Mouse (Mus musculus): ENCODE data around the gene Myo18b.
A peak's percentile ranks its signal among the peaks of the same experiment; 100 is the strongest.

Gene Myo18b

DNA sequence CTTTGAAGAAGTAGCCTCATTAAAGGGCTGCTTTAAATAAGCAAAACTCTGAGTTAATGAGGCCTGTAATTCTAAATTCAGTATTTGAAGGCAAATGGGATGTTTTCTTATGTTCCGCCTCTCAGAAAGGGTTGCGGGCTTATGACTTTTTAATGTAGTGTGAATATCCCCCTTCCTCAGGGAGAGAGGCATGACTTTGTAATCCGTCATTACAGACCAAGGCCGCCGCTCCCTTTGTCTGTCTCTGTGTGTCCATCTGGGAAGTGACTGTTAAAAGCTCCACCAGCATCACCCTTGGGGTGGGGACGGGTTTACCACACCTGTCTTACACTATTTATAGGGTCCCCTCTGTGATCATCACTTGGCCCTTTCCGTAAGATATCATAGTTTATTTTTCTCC lies 100.1 kb downstream of the Myo18b start:
- no peak for DNase-seq

DNA sequence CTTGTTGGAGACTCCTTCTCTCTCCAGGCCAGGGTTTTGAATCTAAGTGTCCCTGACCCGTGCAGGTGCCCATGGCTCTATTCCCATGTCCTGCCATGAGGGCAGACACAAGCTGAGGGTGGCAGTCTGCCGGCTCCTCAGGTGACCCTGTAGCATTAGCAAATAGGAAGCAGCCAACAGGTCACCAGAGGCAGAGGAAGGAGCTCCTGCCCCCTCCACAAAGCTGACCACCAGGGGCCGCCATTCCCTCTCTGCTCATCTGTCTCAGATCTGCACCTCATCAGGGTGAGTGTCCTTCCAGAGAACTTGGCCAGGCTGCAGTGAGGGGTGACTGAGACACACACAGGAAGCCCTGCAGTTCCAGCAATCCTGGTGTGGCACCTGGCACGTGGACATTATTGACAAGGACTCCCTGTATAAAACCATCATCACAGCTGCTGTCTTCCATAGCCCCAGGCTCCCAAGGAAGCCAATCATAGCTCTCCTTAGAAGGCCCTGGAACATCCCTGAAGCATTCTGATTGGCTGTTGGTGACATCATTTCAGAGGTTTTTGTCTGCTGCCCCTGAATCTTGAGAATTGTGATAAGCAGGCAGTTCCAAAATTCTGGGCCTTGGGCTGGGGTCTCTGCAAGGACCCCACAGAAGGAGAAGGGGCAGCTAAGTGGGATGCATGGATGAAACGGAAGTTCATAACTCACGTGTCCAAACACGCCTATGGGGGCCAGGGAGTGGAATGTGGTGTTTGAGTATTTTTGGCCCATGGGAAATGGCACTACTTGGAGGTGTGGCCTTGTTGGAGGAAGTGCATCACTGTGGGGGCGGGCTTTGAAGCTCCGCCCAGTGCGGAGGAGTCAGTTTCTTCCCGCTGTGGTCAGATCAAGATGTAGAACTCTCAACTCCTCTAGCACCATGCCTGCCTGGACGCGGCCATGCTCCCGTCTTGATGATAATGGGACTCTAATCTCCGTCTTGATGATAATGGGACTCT lies 104.1 kb downstream of the Myo18b start:
- no peak for DNase-seq

DNA sequence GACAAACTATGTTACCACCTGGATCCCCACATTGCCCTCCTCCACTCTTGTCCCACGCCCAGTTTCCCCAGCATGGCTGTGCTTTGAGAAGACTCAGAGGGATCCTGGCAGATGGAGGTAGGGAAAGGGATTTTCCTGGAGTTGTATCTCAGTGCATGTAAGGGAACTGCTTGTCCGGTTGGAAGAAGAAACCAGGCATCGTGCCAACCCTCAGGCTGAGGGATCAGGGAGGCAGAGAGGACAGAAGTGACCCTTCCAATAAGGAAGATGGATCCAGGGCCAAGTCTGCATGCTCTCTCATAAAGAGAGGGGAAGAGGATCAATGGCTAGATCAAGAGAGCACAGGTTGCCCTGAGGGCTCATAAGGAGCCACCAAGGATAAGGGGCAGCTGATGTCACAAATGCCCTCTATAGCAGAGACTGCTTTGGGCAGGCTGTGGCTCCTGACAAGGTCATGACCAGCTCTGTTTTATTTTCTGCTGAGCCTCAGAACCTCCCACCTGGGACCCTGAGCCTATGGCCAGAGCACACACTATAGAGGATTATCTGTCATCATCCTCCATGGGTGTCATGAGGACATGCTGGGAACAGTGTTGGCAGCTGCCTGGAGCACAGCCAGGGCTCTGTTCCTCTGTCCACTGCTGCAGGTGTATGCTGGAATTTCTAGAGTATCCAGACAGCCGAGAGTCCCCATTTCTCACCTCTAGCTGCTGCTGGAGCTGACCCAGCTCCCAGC lies 105.6 kb downstream of the Myo18b start:
- DNase-seq: no peak

DNA sequence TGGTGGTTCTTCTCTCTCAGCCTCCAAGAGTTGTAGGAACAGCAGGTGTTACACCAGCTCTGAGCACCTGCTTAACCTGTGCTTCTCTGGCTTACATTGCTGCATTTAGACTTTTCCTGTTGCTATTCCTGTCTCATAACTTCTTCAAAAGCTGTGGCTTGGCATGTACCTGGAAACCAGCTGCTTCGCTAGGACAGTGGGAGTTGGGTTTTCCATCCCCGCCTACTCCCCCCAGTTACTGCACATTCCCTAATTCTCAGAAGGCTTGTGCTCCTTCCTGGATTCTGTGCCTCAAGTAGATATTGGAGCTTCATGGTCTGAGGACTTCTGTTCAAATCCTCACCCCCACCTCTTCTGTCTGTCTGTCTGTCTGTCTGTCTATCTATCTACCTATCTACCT lies 107.7 kb downstream of the Myo18b start:
- DNase-seq: no peak

DNA sequence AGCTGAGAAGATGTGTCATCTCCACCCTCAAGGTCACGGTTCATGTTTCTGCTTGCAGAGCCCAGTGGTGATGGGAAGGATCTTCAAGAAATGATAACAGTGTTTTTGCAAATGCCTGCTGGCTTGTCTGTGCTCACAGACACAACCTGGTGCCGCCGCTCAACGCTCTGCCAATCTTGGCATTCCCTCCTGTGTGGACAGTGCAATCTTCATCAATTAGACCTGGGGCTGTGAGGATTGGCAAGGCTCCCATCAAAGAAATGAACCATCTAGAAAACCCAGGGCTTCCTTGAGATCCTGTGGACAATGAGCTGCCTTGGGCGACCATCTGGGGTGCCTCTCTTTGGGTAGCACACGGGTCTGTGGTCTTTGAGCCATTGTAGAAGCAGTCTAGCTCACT lies 109.4 kb downstream of the Myo18b start:
- DNase-seq: no peak

DNA sequence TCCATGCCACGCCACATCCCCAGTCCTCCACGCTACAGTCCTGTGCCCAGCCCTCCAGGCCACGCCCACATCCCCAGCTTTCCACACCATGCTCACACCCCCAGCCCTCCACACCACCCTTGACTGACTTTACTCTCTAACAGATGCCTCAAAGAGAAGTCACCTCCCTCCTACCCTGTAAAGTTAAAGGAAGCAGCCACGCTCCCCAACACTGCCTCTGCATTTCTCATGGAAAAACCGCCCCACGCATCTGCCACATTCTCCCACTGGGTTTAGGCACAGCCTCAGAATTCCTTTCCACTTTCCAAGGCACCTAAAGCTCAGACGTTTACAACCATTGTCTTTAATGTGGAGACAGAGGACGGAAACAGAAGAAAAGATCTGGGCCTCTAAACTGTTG lies 110.1 kb downstream of the Myo18b start:
- DNase-seq: no peak

DNA sequence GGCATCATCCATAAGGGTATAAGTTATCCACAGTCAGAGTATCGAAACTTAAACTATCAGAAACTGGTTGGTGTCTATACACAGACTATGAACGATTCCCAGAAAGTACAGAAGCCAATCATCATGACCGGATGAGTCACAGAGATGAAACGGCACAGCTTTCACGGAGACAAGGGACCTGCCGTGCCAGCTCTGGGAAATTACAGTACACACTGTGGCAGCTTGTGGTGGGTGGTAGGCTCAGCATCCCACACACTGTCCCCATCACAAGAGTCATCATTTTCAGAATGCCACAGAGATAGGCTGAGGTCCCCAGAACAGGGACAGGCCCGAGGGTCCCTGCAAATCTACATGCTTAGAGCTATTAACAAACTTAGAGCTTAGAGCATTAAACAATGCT lies 114.4 kb downstream of the Myo18b start:
- no peak for DNase-seq

DNA sequence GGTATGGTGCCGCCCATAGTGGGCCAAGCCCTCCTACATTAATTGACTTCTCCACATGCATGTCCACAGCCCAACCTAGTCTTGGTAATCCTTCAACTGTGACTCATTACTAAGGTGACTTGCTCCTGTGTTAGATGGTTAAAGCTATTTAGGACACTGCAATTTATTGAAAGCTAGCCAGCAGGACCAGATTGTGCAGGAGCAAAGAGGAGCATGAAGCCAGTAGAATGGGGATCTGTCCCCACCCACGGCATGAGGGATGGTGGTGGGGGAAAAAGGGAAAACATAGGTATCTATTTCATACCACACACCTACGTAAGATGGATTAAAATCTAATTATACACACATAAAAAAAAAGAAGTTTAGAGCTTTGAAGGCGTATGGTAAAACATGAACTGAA lies 114.9 kb downstream of the Myo18b start:
- no peak for DNase-seq

DNA sequence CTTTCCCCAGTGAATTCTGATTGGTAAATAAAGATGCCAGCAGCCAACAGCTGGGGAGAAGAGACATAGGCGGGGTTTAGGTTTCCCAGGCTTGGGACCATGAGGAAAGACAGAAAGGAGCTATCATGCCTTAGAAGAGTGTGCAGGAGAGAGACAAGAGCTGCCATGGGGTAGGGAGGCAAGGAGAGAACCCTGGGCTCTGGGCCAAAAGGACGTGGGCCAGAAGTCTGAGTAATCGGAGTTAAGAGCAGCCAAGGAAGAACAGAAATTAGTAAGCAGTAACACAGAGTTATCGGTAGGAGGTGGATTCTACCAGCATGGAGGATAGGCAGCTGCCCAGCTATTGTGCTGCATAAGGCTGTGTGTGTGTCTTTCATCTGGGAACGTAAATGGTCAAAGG lies 115.8 kb downstream of the Myo18b start:
- peak; percentile 8 for DNase-seq

DNA sequence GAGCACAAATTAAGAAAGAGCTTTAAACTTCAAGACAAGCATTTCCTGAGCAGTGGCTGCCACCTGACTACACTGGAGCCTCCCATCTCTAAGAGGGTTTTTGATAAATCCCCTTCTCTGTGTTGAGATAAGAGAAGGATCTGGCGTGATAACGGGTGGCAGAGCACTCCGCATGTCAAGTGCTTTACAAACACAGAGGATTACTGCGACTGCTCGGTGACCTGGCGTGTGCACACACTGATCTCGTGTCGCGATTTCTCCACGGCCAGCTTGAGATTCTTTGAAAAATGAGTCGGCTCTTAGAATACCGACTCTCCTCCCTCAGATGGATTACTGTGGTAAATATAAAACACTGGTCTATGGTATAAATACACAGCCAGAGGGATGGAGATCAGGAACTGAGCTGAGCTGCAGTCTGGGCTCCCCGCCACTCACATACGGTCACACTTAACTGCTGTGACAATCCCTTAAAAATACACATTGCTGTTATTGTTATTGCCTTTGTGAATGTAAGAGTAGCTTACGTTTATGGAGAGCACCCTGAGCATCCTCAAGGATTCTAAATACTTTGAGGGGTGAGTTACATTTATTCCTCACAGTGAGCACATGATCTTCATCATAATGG lies 119.3 kb downstream of the Myo18b start:
- no peak for DNase-seq

DNA sequence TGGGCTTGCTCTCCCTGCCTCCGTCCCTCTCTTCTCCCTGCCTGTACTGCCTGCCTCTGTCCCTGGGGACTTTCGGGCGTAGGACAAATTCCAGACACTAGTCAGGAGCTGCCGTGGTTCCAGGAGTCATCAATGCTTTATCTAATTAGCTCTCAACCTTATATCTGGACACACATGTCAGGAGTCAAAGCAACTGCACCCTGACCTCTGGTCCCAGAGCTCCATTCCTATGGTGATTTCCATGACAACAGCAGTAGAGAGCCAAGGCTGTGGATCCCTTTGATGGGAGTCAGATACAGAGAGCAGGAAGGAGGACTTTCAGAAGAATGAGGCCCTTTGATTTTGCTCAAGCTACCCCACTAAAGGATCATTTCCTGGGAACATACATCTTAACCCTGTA lies 122.7 kb downstream of the Myo18b start:
- no peak for DNase-seq

DNA sequence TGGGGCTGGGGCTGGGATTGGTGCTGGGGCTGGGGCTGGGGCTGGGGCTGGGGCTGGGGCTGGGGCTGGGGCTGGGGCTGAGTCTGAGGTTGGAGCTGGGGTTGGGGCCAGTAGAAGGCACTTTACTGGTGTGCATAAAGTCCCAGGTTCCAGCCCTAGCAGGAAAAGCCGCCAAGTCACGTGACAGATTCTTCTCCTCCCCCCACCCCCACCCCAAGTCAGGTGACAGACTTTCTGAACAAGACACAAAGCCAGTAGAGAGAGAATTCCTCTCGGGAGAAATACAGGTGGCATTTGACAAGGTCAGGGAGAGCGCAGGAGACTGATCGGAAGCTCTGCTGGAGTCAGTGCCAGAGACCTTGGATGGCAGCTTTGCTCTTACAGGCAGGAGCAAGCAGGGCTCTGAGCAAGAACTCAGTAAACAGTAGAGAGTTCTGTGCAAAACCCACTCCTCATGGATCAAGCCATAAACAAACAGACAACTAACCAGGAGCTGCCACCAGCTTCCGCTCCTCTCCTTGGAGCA lies 124.7 kb downstream of the Myo18b start:
- DNase-seq: no peak

DNA sequence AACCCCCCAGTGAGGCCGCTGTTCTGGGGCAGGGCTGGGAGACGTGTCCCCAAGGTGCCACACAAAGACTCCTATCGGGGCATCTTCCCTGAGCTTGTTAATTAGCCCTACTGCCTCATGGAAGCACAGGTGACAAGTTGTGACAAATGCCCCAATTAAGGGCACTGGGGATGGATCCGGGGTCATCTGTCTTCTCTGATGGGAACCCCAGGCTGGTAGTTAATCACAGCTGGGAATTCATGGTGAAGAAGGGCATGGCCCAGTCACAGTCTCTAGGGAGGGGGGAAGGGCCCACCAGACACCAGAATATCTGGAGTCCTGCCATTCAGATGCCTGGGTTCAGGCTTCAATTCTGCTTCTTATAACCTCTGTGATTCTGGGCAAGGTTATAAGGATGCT lies 126.4 kb downstream of the Myo18b start:
- no peak for DNase-seq

DNA sequence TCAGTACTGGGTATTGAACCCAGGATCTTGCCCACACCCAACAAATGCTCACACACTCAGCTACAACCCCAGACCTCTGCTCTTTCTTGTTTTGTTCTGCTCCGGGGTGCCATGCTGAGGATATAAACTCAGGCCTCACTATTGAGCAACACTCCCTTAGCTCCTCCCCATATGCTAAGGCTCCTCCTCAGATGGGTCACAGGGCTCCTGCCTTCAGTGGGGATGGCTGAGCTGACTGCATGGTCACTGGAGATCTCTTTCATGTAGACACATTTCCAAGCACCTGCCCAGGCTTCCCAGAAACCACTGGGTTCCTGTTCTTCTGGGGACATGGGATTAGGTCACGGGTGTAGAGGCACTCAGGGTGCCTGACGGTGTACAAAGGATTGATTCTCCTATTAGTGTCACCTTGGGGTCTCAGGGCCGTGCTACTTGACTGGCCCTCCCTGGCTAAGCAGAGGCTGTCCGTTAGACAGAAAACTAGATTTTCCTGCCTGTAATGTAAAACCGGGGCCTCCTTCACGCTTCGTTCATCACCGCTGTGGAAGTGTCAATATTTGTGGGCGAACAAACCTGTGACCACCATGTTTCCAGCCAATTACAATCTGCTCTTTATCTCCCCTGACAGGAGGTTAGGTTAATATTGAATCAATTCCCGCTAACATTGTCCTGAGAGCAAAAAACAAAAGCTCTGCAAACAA lies 127.0 kb downstream of the Myo18b start:
- no peak for DNase-seq

DNA sequence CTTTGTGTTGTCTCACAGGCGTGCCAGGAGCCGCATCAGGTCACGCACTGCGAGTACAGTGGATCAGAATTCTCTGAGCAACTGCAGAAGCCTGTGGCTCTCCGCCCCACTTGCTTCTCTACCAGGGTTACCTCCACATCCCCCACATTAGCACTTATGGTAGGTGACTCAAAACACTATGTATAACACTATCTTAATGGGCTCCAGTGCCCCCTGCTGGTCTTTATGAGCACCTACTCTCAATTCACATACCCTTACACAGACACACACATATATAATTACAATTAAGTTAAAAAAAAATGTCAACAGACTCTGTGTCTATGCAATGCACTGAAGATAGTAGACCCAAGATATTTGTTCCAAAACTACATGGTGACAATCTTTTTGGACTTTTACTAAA lies 127.6 kb downstream of the Myo18b start:
- DNase-seq: no peak

DNA sequence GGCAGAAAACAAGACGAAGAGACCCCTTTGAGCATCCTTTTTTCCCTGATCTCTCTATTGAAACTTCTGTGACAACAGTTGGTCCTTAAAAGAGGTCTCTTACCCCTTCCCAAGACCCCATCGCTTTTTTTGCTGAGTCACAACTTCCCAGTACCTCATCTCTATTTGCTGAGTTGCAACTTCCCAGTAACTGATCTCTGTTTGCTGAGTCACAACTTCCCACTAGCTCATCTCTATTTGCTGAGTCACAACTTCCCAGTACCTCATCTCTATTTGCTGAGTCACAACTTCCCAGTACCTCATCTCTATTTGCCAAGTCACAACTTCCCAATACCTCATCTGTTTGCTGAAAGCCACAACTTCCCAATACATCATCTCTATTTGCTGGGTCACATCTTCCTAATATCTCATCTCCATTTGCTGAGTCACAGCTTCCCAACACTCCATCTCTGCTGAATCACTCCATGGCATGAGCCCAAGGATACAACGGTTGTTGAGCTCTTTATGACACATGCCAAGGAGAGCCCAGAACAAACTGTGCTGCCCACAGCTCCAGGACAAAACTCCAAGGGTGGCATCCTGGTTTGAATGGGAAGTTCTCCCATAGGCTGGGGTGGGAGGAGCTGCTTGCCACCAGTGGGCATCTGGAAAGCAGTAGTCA lies 134.6 kb downstream of the Myo18b start:
- no peak for DNase-seq

DNA sequence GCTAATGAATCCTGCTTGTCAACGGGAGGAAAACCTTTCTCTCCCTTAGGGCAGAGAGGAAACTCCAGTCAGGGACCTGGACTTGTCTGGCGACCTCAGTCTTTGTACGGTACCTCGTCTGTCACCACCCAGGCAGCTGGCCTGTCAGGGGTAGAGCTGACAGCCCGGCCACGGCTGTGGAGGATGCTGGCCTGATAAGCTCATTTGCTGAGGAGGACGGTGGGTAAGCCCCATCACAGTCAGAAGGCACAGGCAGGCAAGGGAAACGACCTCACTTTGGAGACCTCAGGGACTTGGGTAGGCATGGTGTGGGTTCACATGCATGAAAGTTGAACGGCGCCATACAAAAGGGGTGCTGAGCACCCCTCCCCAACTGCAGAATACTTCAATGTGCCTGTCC lies 140.6 kb downstream of the Myo18b start:
- DNase-seq: no peak

DNA sequence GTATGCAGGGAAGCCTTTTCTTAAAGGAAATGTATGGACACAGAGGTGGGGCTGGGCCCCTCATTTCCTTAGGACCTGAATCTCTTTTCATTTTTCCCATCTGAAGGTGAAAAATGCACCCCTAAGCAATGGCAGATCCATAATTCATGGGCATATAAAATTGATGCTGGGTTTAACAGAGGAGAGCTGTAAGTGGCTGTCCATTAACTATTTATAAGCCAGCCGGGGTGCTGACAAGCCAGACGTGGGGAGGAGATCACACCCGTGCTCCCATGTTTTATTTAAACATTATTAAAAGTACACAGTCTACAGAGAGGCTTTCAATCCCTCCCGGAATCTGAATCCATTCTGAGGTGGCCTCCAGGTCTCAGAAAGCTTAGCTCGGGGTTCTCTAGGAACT lies 146.5 kb downstream of the Myo18b start:
- DNase-seq: no peak

DNA sequence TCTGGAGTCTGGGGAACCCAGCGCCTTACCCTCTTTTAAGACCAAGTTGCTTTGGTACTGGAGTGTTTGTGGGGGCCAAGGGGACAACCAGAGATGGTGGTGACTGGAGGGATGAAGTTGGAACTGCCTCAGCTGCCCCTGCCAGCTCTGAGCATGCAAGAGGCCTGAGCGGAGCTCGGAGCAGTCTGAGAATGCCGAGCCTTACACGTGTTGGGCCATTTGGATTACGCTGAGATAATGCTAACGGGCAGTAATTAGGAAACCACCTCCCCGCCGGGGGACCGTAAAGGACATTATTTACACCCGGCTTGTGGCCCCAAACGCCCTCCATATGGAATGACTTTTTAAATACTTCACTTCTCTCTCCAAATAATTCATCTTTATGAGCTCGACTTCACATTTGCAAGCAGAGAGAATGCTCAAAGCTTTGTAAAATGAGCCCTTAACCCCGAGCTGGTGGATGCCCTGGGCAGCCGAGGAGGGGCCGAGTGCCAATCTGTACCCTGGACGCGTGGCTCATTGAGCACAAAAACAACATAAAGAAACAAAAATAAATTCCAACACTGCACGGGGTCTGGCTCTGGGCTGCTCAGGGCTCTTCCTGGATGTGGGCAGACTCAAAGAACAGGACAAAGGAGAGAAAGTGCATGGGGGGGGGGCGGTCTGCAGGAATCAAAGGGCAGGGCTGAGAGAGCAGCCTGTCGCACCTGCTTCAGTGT lies 148.0 kb downstream of the Myo18b start:
- no peak for DNase-seq

DNA sequence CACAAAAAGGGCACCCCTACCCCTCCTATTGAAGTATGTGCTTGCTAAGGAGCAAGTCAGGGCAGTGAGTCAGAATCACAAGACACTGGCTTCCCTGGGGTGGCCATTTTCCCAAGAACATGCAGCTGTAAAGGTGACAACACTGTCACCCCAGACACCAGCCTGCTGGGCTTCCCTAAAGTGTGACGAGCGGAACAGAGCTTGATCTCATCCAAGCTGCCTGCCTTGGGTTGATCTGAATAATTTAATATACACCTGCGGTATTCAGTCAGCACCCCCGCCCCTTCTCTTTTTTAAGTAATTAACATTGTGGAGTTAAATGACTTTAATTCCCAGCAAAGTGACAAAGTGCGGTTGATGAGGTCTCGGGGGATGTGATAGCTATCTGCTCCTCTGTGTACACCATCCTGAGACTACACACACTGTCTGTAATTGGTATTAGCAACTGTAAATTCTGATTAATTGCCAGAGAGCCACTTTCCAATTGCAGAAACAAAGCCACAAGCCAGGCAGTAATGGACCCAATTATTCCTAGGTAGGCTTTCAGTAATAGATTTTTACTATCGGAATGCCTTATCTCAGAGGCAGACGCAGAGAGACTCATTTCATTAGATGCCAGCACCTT lies 148.7 kb downstream of the Myo18b start:
- DNase-seq: no peak

DNA sequence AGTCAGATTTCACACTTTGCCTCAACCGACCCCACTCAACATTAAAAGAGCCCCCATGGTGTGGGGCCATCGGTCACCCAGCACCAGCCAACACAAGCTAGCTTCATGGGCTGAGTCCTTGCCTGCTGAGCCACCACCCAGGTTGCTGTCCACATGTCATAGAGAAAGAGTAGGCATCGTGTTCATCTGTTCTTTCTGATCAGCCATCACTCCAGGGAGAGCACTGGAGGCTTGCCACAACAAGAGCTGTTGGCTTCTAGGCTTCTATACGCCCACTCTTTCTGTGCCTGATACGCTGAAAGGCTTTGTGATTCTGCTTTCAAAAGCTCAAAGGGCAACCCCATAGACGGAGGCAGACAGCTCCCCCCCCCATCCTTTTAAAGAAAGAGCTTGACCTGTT lies 151.0 kb downstream of the Myo18b start:
- DNase-seq: no peak

All from kidney, adult 9 months (tissue).